Mouse (Mus musculus) cerebellum, adult 2 months (tissue): ENCODE results near the gene Cfap74.

Experiments used
- CTCF ChIP-seq: fragments of 200-500 bp; IDR thresholded peaks from 2 replicates; pipeline ENCODE4 v1.5.1; 2011; ENCODE audit warnings: low read depth, mild to moderate bottlenecking, control low read depth, low read length, moderate library complexity, borderline replicate concordance; ENCODE audit not compliant: insufficient read depth
- POLR2A ChIP-seq: fragments of 200-500 bp; IDR thresholded peaks from 2 replicates; pipeline ENCODE4 v1.6.1; 2011; ENCODE audit warnings: low read length, control low read depth, borderline replicate concordance; ENCODE audit not compliant: insufficient read depth

GRCm38 (mm10) chr4:155420137-155420536 lies 11.1 kb downstream of the Cfap74 start:
- TF ChIP-seq POLR2A, result no peak
- no peak for TF ChIP-seq CTCF
